Mouse (Mus musculus) intestine, postnatal 0 days (tissue): ENCODE results near the gene Rps12-ps3. TPM values are rescaled to one million over a fixed set of nuclear protein-coding genes. Genes with fewer than 3 reads are reported as not detected.
A peak's percentile ranks its signal among the peaks of the same experiment; 100 is the strongest.

Source experiments
- ATAC-seq: fragments of 200-750 bp; cut with Nextera tagmentation; 2 replicates; pipeline ENCODE4 v1.8.0; 2017; ENCODE audit warnings: mild to moderate bottlenecking, moderate TSS enrichment, moderate library complexity
- H3K27ac ChIP-seq: fragments of 300-500 bp; sonication (generic); 2 replicates; pipeline ENCODE4 v1.5.1; 2014; ENCODE audit warnings: mild to moderate bottlenecking, low read depth, low read length, moderate library complexity
- H3K27me3 ChIP-seq: fragments of 300-500 bp; sonication (generic); replicated peaks from 2 replicates; pipeline ENCODE4 v1.6.1; 2014; ENCODE audit warnings: low read length, mixed read lengths; ENCODE audit not compliant: control insufficient read depth, insufficient read depth
- H3K36me3 ChIP-seq: fragments of 300-500 bp; sonication (generic); 2 replicates; pipeline ENCODE4 v1.6.1; 2014; ENCODE audit warnings: mild to moderate bottlenecking, moderate library complexity; ENCODE audit not compliant: control insufficient read depth, insufficient read depth
- H3K4me1 ChIP-seq: fragments of 300-500 bp; sonication (generic); replicated peaks from 2 replicates; pipeline ENCODE4 v1.6.1; 2014; ENCODE audit warnings: antibody characterized with exemption, low read length, mixed read lengths; ENCODE audit not compliant: control insufficient read depth, insufficient read depth
- H3K4me2 ChIP-seq: fragments of 300-500 bp; sonication (generic); replicated peaks from 2 replicates; pipeline ENCODE4 v1.6.1; 2014; ENCODE audit warnings: low read depth, mild to moderate bottlenecking, moderate library complexity
- H3K4me3 ChIP-seq: fragments of 300-500 bp; sonication (generic); 2 replicates; pipeline ENCODE4 v1.5.1; 2014; ENCODE audit warnings: low read depth, low read length
- H3K9ac ChIP-seq: fragments of 300-500 bp; sonication (generic); 2 replicates; pipeline ENCODE4 v1.6.1; 2014; ENCODE audit warnings: mild to moderate bottlenecking, low read depth, low read length
- H3K9me3 ChIP-seq: fragments of 300-500 bp; sonication (generic); 2 replicates; pipeline ENCODE4 v1.6.1; 2016; ENCODE audit warnings: mixed run types; ENCODE audit not compliant: control insufficient read depth
- CTCF ChIP-seq: sonication (generic); IDR thresholded peaks from 2 replicates; pipeline ENCODE4 v1.5.1; 2016; ENCODE audit warnings: low read depth, mild to moderate bottlenecking, control low read depth, antibody characterized with exemption, moderate library complexity
- WGBS: fragments of 180-500 bp; shearing (Covaris S2); extraction: QIAGEN DNeasy Blood & Tissue Kit; methylation state at CpG from one replicate; pipeline ENCODE4 v1.1.7; 2014; 5-methylcytosine and 5-hydroxymethylcytosine counted together
- polyA plus RNA-seq: library from polyadenylated mRNA; unstranded; fragments of >200 nt; fragmentation: Nextera tagmentation; extraction: Ambion mirVana; gene quantifications from 2 replicates; pipeline ENCODE4 v1.2.1, GENCODE M21; 2015

Gene Rps12-ps3
- polyA plus RNA-seq, 1 experiment from 2014 or later, result 20.0 TPM

GRCm38 (mm10) chr19:59339908-59340307, 17.8 kb downstream of the Rps12-ps3 start:
- Histone ChIP-seq H3K27me3 (no peaks in the 10 kb centered on the region), H3K4me1 (peaks cover 8% of the 10 kb centered on the region; the same call in 1 of the 2 replicates), H3K4me2 (no peak overlapping the region), H3K9ac (no peak overlapping the region), H3K36me3 (no peaks in the 10 kb centered on the region), H3K27ac (no peak overlapping the region), H3K4me3 (no peak overlapping the region), H3K9me3 (no peaks in the 10 kb centered on the region)
- 77% methylated on average over 3 of the region's 3 CpGs for WGBS
- no peak for ATAC-seq
- no peak for TF ChIP-seq CTCF

GRCm38 (mm10) chr19:59342964-59343363, 20.9 kb downstream of the Rps12-ps3 start:
- no peak for ATAC-seq
- H3K4me1 ChIP-seq, result peaks cover 10% of the 10 kb centered on the region; the same call in 1 of the 2 replicates

GRCm38 (mm10) chr19:59344304-59344711, 22.2 kb downstream of the Rps12-ps3 start:
- no peak for TF ChIP-seq CTCF
- ATAC-seq, result 0 out of 2 replicates have a peak, but pooled peaks have one; percentile 3
- peak overlapping the region; percentile 90 for H3K9ac ChIP-seq
- H3K27me3 ChIP-seq, result no peaks in the 10 kb centered on the region
- peak overlapping the region; percentile 96 for H3K4me2 ChIP-seq
- H3K36me3 ChIP-seq, result no peaks in the 10 kb centered on the region
- peak overlapping the region; percentile 94 for H3K4me3 ChIP-seq
- H3K27ac ChIP-seq, result peak overlapping the region; percentile 68; the same call in 1 of the 2 replicates
- WGBS, result 0% methylated on average over 14 of the region's 14 CpGs
- no peaks in the 10 kb centered on the region for H3K9me3 ChIP-seq
- H3K4me1 ChIP-seq, result peaks cover 10% of the 10 kb centered on the region; the same call in 1 of the 2 replicates

More at GRCm38 (mm10) chr19:59342964-59343363, 20.9 kb downstream of the Rps12-ps3 start:
- H3K36me3 ChIP-seq, result no peaks in the 10 kb centered on the region
- peak overlapping the region; percentile 94 for H3K4me3 ChIP-seq
- H3K27me3 ChIP-seq, result no peaks in the 10 kb centered on the region
- no peaks in the 10 kb centered on the region for H3K9me3 ChIP-seq
- peak overlapping the region; percentile 96 for H3K4me2 ChIP-seq
- H3K9ac ChIP-seq, result no peak overlapping the region
- no peak overlapping the region for H3K27ac ChIP-seq
- WGBS, result 21% methylated on average over 2 of the region's 2 CpGs
- TF ChIP-seq CTCF, result no peak

- Histone ChIP-seq H3K36me3 (no peaks in the 10 kb centered on the region), H3K9ac (peak overlapping the region; percentile 90), H3K27me3 (no peaks in the 10 kb centered on the region), H3K4me2 (peak overlapping the region; percentile 96), H3K9me3 (no peaks in the 10 kb centered on the region), H3K27ac (peak overlapping the region; percentile 92), H3K4me1 (peaks cover 10% of the 10 kb centered on the region; the same call in 1 of the 2 replicates), H3K4me3 (peak overlapping the region; percentile 94)
- TF ChIP-seq CTCF, result peak; percentile 52
- WGBS, result under 1% methylated on average over 62 of the region's 70 CpGs
- peak; percentile 55 for ATAC-seq
Observed at GRCm38 (mm10) chr19:59345081-59345657, 23.1 kb downstream of the Rps12-ps3 start.

- WGBS, result 1% methylated on average over 77 of the region's 91 CpGs
- peak within 1 kb of the TSS; percentile 90 for H3K9ac ChIP-seq
- peak; percentile 95 for ATAC-seq
- peak; percentile 35; the same call in 1 of the 2 replicates for TF ChIP-seq CTCF
- H3K27ac ChIP-seq, result peak within 1 kb of the TSS; percentile 92
- H3K27me3 ChIP-seq, result no peaks in the 10 kb centered on the region
- peaks cover 10% of the 10 kb centered on the region; the same call in 1 of the 2 replicates for H3K4me1 ChIP-seq
- no peaks in the 10 kb centered on the region for H3K9me3 ChIP-seq
- H3K4me2 ChIP-seq, result peak within 1 kb of the TSS; percentile 96
- peak within 1 kb of the TSS; percentile 94 for H3K4me3 ChIP-seq
- H3K36me3 ChIP-seq, result no peaks in the 10 kb centered on the region
Observed at GRCm38 (mm10) chr19:59345658-59346283, 23.7 kb downstream of the Rps12-ps3 start, which contains the start of gene Pdzd8. TSS of gene Pdzd8 (minus strand) at chr19:59345780.

- Histone ChIP-seq H3K4me1 (peaks cover 10% of the 10 kb centered on the region; the same call in 1 of the 2 replicates), H3K27ac (no peak overlapping the region), H3K4me3 (peak overlapping the region; percentile 94), H3K4me2 (peak overlapping the region; percentile 96), H3K9ac (peak overlapping the region; percentile 90), H3K27me3 (no peaks in the 10 kb centered on the region), H3K9me3 (no peaks in the 10 kb centered on the region), H3K36me3 (no peaks in the 10 kb centered on the region)
- no peak for TF ChIP-seq CTCF
- 4% methylated on average over 10 of the region's 11 CpGs for WGBS
- ATAC-seq, result no peak
Observed at GRCm38 (mm10) chr19:59346325-59346724, 24.2 kb downstream of the Rps12-ps3 start.
